Mouse (Mus musculus): ENCODE measurements around the gene Vmn1r73. TPM values are rescaled to one million over a fixed set of nuclear protein-coding genes. Genes with fewer than 3 reads are reported as not detected.

Gene Vmn1r73
- polyA plus RNA-seq (2015; fragmentation: Nextera tagmentation; extraction: Ambion mirVana) = not detected in 2 replicates

GRCm38 (mm10) chr7:11729966-11730365, at the start of gene Vmn1r73:
Vmn1r73 (plus strand) TSS chr7:11730266.
- 97% methylated on average over 1 of the region's 1 CpGs for WGBS
- H3K27ac ChIP-seq (ENCODE audit: low read length) = no peak within 1 kb of the TSS
- ATAC-seq = no peak

More at GRCm38 (mm10) chr7:11729966-11730365, at the start of gene Vmn1r73:
- no peaks in the 10 kb centered on the region for H3K36me3 ChIP-seq (ENCODE audit: control insufficient read depth, insufficient read depth)
- H3K9ac ChIP-seq (replicated peaks; ENCODE audit: low read depth, low read length) = no peak within 1 kb of the TSS
- no peaks in the 10 kb centered on the region for H3K4me1 ChIP-seq (replicated peaks; ENCODE audit: control insufficient read depth, insufficient read depth, low read length)
- peaks cover 11% of the 10 kb centered on the region for H3K9me3 ChIP-seq (ENCODE audit: control insufficient read depth, low read length)
- no peak within 1 kb of the TSS for H3K4me3 ChIP-seq (replicated peaks; ENCODE audit: low read length)
- H3K27me3 ChIP-seq (replicated peaks; ENCODE audit: control insufficient read depth, insufficient read depth, low read length) = no peaks in the 10 kb centered on the region
- H3K4me2 ChIP-seq (ENCODE audit: low read length) = no peak within 1 kb of the TSS

Other genes starting within 250 kb of the Vmn1r73 start
- not detected in 2 replicates for gene Zscan4-ps2, start 216.0 kb upstream of the Vmn1r73 start, polyA plus RNA-seq (2015; fragmentation: Nextera tagmentation; extraction: Ambion mirVana)
- gene Zscan4-ps3, start 121.0 kb upstream of the Vmn1r73 start, polyA plus RNA-seq (2015; fragmentation: Nextera tagmentation; extraction: Ambion mirVana) = not detected in 2 replicates
- gene Vmn1r72, start 50.1 kb upstream of the Vmn1r73 start, polyA plus RNA-seq (2015; fragmentation: Nextera tagmentation; extraction: Ambion mirVana) = not detected in 2 replicates
- not detected in 2 replicates for gene Vmn1r74, start 103.7 kb downstream of the Vmn1r73 start, polyA plus RNA-seq (2015; fragmentation: Nextera tagmentation; extraction: Ambion mirVana)
- gene Vmn1r75, start 144.4 kb downstream of the Vmn1r73 start, polyA plus RNA-seq (2015; fragmentation: Nextera tagmentation; extraction: Ambion mirVana) = not detected in 2 replicates
- gene Vmn1r76, start 207.9 kb downstream of the Vmn1r73 start, polyA plus RNA-seq (2015; fragmentation: Nextera tagmentation; extraction: Ambion mirVana) = not detected in 2 replicates